Mouse (Mus musculus) embryo, embryonic 10.5 days (tissue): ENCODE results near the gene Cbx5.
"Not testable (repeated sequence)": the region's sequence is repeated elsewhere in the genome, so short reads cannot be mapped to it uniquely, and the experiment has no call there.

Experiments
- DNase-seq: peaks from one replicate; pipeline ENCODE4 v3.0.0-alpha.2; 2015; ENCODE audit warnings: low spot score

The Cbx5 gene

GRCm38 (mm10) chr15:103250195-103250740 is 10.7 kb upstream of the Cbx5 start:
- peak; percentile 80 for DNase-seq

GRCm38 (mm10) chr15:103249511-103249910 is 9.9 kb upstream of the Cbx5 start:
- DNase-seq, result not testable (repeated sequence)

DNA sequence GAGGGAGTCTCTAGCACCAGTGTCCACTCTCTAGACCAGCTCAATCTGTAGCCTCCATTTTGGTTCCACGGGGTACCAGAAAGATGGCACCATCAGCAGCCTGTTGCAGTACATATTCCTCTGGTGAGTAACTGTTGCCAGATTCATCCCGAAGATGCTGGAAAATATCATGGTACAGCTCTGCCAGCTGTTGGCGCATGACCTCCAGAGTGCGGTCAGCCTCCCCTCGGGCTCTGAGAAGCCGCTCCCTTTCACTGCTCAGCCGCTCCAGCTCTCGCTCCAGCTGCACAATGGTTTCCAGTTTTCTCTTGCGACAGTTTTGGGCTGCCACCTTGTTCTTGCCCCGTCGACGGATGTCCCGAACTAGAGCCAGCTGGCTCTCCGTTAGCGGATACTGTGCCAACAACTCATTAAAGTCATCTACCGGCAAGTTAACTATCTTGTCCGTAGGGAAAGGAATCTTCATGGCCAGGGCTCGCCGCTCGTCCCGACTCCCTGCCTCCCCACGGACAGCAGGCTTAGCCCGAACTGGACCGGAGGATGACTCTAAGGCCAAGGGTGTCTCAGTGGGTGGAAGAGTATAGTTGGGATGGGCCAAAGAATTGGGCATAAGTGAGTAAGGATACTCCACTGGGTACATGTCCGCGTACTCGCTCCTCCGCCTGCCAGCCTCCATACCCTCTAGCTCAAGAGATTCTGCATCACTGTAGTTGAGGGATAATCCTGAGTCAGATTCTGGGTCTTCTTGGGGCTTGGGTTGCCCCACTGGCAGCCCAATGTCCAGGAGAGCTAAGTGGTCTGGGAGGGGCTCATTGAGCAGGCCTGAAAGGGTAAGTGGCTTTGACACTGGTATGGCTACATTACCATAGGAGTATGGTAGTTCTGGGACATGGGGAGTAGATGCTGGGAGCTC is 9.0 kb upstream of the Cbx5 start:
- no peak for DNase-seq

GRCm38 (mm10) chr15:103247782-103248400 is 8.3 kb upstream of the Cbx5 start:
- no peak for DNase-seq

DNA sequence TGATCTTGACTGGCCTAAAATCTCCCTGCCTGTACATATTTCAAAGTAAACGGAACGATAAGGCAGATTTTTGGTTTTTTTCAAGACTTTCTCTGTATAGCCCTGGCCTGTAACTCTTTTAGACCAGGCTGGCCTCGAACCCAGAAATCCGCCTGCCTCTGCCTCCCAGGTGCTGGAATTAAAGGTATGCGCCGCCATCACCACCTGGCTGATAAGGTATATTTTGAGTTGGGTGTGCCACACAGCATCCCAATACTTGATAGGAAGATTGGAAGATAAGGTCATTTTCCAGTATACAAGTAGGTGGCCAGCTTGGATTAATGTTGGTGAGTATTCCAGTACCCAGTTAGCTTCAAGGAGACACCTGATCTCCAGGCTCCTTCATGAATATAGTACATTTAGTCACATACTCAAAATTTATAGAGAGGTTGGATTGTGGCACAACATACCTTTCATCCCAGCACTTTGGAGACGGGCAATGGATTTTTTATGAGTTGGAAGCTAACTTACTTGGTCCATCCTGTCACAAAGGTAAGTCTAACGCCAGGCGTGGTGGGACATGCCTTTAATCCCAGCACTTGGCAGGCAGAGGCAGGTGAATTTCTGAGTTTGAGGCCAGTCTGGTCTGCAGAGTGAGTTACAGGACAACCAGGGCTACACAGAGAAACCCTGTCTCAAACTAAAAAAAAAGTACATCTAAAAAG is 7.6 kb upstream of the Cbx5 start:
- no peak for DNase-seq

GRCm38 (mm10) chr15:103245616-103246015 is 6.0 kb upstream of the Cbx5 start:
- no peak for DNase-seq

- DNase-seq, result no peak
Measured at GRCm38 (mm10) chr15:103242885-103243284, 3.3 kb upstream of the Cbx5 start.

- DNase-seq, result not testable (repeated sequence)
Measured at GRCm38 (mm10) chr15:103241071-103242018, 1.7 kb upstream of the Cbx5 start.

- peak; percentile 100 for DNase-seq
Measured at GRCm38 (mm10) chr15:103240160-103241028, 778 bp upstream of the Cbx5 start, which contains the start of gene Hnrnpa1. Gene Hnrnpa1 (plus strand): TSS chr15:103240432.

- DNase-seq, result peak; percentile 99
Measured at GRCm38 (mm10) chr15:103239130-103239684, 409 bp downstream of the Cbx5 start.

DNA sequence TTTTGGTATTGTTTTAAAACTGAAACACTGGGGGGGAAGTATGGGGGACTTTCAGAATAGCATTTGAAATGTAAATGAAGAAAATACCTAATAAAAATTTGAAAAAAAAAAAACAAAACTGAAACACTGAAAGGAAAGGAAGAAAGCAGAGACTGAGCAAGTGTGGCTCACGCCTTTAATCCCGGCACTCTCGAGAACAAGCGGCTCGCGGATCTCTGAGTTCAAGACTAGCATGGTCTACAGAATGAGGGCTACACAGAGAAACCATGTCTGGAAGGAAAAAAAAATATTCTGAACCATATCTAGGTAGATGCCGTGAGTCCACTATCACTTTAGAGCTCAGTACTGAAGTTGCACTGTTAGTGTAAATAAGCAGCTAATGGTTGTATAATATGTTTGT is 2.3 kb downstream of the Cbx5 start:
- DNase-seq, result no peak

- DNase-seq, result no peak
Measured at GRCm38 (mm10) chr15:103233119-103233518, 6.5 kb downstream of the Cbx5 start.

DNA sequence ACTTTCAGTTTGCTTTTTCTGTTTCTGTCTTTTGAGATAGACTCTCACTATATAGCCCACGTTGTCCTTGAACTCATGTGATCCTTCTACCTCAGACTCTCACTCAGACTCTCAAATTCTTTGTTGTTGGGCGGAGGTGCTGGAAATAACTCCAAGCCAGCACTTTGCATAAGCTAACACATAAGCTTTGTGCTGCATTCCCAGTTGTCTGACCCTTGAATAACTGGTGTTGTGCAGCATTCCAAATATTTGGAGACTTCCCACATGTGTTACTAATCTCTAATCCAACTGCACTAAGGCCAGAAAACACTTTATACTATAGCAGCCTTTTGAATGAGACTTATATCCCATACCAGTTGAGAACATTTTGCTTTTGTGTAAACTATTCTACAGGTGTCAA is 10.7 kb downstream of the Cbx5 start:
- DNase-seq, result no peak

GRCm38 (mm10) chr15:103227572-103227971 is 12.0 kb downstream of the Cbx5 start:
- DNase-seq, result no peak

DNA sequence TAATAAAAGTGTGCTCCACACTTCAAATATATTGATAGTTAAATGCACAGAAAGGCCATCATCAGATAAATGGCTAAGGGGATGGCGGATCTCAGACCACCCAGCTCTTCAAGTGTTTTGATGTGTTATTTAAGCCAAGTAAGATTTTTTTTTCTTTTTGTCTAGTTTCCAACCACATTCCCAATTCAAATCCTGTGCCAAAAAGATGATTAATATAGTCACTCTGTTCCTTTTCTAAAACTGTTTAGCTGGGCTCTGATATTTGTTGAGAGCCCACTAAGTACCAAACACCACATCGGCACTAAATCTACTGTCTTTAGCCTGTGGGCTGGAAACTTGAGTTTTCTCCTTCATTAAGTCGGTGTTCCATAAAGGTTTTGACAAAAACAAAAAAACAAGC is 12.6 kb downstream of the Cbx5 start:
- DNase-seq, result no peak

DNA sequence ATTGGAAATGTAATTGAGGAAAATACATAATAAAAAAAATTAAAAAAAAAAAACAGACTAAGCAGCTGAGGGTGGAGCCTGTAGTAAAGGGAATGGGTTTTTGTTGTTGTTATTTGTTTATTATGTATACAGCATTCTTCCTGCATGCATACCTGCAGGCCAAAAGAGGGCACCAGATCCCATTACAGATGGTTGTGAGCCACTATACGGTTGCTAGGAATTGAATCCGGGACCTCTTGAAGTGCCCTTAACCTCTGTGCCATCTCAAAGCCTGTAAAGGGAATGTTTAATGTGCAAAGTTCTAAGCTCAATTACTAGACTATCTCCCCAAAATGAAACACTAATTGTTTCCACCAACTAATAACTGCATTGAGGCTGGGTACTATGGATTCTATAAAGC is 15.5 kb downstream of the Cbx5 start:
- no peak for DNase-seq

- no peak for DNase-seq
Measured at GRCm38 (mm10) chr15:103221386-103221785, 18.2 kb downstream of the Cbx5 start.

DNA sequence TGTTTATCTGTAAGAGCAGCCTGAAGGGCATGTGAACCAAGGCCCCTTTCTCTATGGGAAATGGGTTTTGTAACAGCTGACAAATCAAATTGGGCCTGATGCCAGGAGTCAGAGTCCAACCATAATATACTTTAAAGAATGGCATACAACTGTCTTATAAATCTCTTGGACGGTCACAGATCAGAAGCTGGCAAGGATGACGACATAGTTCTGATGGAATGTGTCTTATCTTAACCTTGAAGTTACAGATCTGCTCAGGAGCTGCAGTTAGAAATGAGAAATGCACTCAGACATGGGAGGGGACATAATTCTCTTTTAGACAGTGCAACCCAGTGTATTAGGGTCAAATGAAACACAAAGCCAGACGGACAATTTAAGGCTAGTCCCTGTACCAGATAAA is 18.8 kb downstream of the Cbx5 start:
- no peak for DNase-seq

- peak; percentile 30 for DNase-seq
Measured at GRCm38 (mm10) chr15:103216052-103216451, 23.6 kb downstream of the Cbx5 start.
